Mouse (Mus musculus): ENCODE measurements around the gene Gm20388. TPM values are rescaled to one million over a fixed set of nuclear protein-coding genes. Genes with fewer than 3 reads are reported as not detected.

Gene Gm20388
- total RNA-seq, 1 experiment = 27.0 TPM

GRCm38 (mm10) chr8:123155177-123155576 lies 3244.5 kb downstream of the Gm20388 start:
- peaks cover 0 to 7% of the 10 kb centered on the region in 2 experiments; a peak in 1 of 4 replicates for H3K4me1 ChIP-seq (ENCODE audit: control insufficient read depth in 2 of 2, insufficient read depth in 2 of 2, low read length in 2 of 2, poor library complexity in 1 of 2)
- no peak for TF ChIP-seq HCFC1 (IDR thresholded peaks at IDR 0.05; ENCODE audit: borderline replicate concordance, insufficient read depth, low read length)
- no peak for TF ChIP-seq CHD2 (IDR thresholded peaks at IDR 0.05; ENCODE audit: low read depth, low read length)
- TF ChIP-seq ZNF384 (IDR thresholded peaks at IDR 0.05; ENCODE audit: low read depth, low read length) = no peak
- no peak for TF ChIP-seq ZC3H11A (IDR thresholded peaks at IDR 0.05; ENCODE audit: borderline replicate concordance, low read depth, low read length)
- TF ChIP-seq MAFK (IDR thresholded peaks at IDR 0.05; ENCODE audit: insufficient read depth, low read depth, low read length) = no peak
- no peak overlapping the region for H3K27ac ChIP-seq (ENCODE audit: insufficient read depth, low read depth, low read length, poor library complexity, severe bottlenecking)
- no peak overlapping the region for H3K9ac ChIP-seq (ENCODE audit: insufficient read depth, low read depth, low read length, poor library complexity, severe bottlenecking)
- no peaks in the 10 kb centered on the region for H3K36me3 ChIP-seq (ENCODE audit: control insufficient read depth, insufficient read depth, low read length, poor library complexity, severe bottlenecking)
- in situ Hi-C loops (cut with MboI; ENCODE audit: low sequenced_read_pairs in 2 of 2, unreplicated experiment in 2 of 2) = no loop called here
- no peaks in the 10 kb centered on the region for H3K9me3 ChIP-seq (ENCODE audit: control insufficient read depth, insufficient read depth, low read depth, low read length)
- no peak for DNase-seq (ENCODE audit: low read depth, low spot score)
- H3K4me3 ChIP-seq (ENCODE audit: insufficient read depth in 1 of 2, low read depth in 1 of 2, low read length in 2 of 2, poor library complexity in 1 of 2, severe bottlenecking in 1 of 2) = no peak overlapping the region

GRCm38 (mm10) chr8:123156070-123156773 lies 3245.6 kb downstream of the Gm20388 start:
- Histone ChIP-seq H3K4me1 (ENCODE audit: control insufficient read depth in 2 of 2, insufficient read depth in 2 of 2, low read length in 2 of 2, poor library complexity in 1 of 2) (peaks cover 0 to 7% of the 10 kb centered on the region in 2 experiments; a peak in 1 of 4 replicates), H3K4me3 (ENCODE audit: insufficient read depth in 1 of 2, low read depth in 1 of 2, low read length in 2 of 2, poor library complexity in 1 of 2, severe bottlenecking in 1 of 2) (no peak overlapping the region), H3K9me3 (ENCODE audit: control insufficient read depth, insufficient read depth, low read depth, low read length) (no peaks in the 10 kb centered on the region), H3K36me3 (ENCODE audit: control insufficient read depth, insufficient read depth, low read length, poor library complexity, severe bottlenecking) (no peaks in the 10 kb centered on the region), H3K9ac (ENCODE audit: insufficient read depth, low read depth, low read length, poor library complexity, severe bottlenecking) (no peak overlapping the region), H3K27ac (ENCODE audit: insufficient read depth, low read depth, low read length, poor library complexity, severe bottlenecking) (no peak overlapping the region)
- in situ Hi-C loops (cut with MboI; ENCODE audit: low sequenced_read_pairs in 2 of 2, unreplicated experiment in 2 of 2) = no loop called here
- TF ChIP-seq ZC3H11A (IDR thresholded peaks at IDR 0.05; ENCODE audit: borderline replicate concordance, low read depth, low read length) (no peak), ZNF384 (IDR thresholded peaks at IDR 0.05; ENCODE audit: low read depth, low read length) (no peak), CHD2 (IDR thresholded peaks at IDR 0.05; ENCODE audit: low read depth, low read length) (no peak), HCFC1 (IDR thresholded peaks at IDR 0.05; ENCODE audit: borderline replicate concordance, insufficient read depth, low read length) (no peak), MAFK (IDR thresholded peaks at IDR 0.05; ENCODE audit: insufficient read depth, low read depth, low read length) (no peak)
- no peak for DNase-seq (ENCODE audit: low read depth, low spot score)

GRCm38 (mm10) chr8:123157888-123158465 lies 3247.3 kb downstream of the Gm20388 start, which contains the start of gene Sult5a1:
Gene Sult5a1 (minus strand): TSS chr8:123158315.
- Histone ChIP-seq H3K4me3 (ENCODE audit: insufficient read depth in 1 of 2, low read depth in 1 of 2, low read length in 2 of 2, poor library complexity in 1 of 2, severe bottlenecking in 1 of 2) (no peak within 1 kb of the TSS; a peak in 1 of 4 replicates), H3K9ac (ENCODE audit: insufficient read depth, low read depth, low read length, poor library complexity, severe bottlenecking) (no peak within 1 kb of the TSS), H3K4me1 (ENCODE audit: control insufficient read depth in 2 of 2, insufficient read depth in 2 of 2, low read length in 2 of 2, poor library complexity in 1 of 2) (peaks cover 0 to 7% of the 10 kb centered on the region in 2 experiments; a peak in 1 of 4 replicates), H3K9me3 (ENCODE audit: control insufficient read depth, insufficient read depth, low read depth, low read length) (no peaks in the 10 kb centered on the region), H3K27ac (ENCODE audit: insufficient read depth, low read depth, low read length, poor library complexity, severe bottlenecking) (no peak within 1 kb of the TSS), H3K36me3 (ENCODE audit: control insufficient read depth, insufficient read depth, low read length, poor library complexity, severe bottlenecking) (no peaks in the 10 kb centered on the region)
- in situ Hi-C loops (cut with MboI; ENCODE audit: low sequenced_read_pairs in 2 of 2, unreplicated experiment in 2 of 2) = no loop called here
- TF ChIP-seq ZC3H11A (IDR thresholded peaks at IDR 0.05; ENCODE audit: borderline replicate concordance, low read depth, low read length) (no peak), CHD2 (IDR thresholded peaks at IDR 0.05; ENCODE audit: low read depth, low read length) (no peak), MAFK (IDR thresholded peaks at IDR 0.05; ENCODE audit: insufficient read depth, low read depth, low read length) (no peak), ZNF384 (IDR thresholded peaks at IDR 0.05; ENCODE audit: low read depth, low read length) (no peak), HCFC1 (IDR thresholded peaks at IDR 0.05; ENCODE audit: borderline replicate concordance, insufficient read depth, low read length) (no peak)
- DNase-seq (ENCODE audit: low read depth, low spot score) = no peak

GRCm38 (mm10) chr8:123181391-123181790 lies 3270.8 kb downstream of the Gm20388 start:
- no peak for TF ChIP-seq CHD2 (IDR thresholded peaks at IDR 0.05; ENCODE audit: low read depth, low read length)
- no peak for TF ChIP-seq ZNF384 (IDR thresholded peaks at IDR 0.05; ENCODE audit: low read depth, low read length)
- no peak for TF ChIP-seq HCFC1 (IDR thresholded peaks at IDR 0.05; ENCODE audit: borderline replicate concordance, insufficient read depth, low read length)
- TF ChIP-seq ZC3H11A (IDR thresholded peaks at IDR 0.05; ENCODE audit: borderline replicate concordance, low read depth, low read length) = no peak
- no peak for TF ChIP-seq MAFK (IDR thresholded peaks at IDR 0.05; ENCODE audit: insufficient read depth, low read depth, low read length)
- Histone ChIP-seq H3K36me3 (ENCODE audit: control insufficient read depth, insufficient read depth, low read length, poor library complexity, severe bottlenecking) (no peaks in the 10 kb centered on the region), H3K9me3 (ENCODE audit: control insufficient read depth, insufficient read depth, low read depth, low read length) (peaks cover 6% of the 10 kb centered on the region; the same call in 1 of the 2 replicates), H3K4me1 (ENCODE audit: control insufficient read depth in 2 of 2, insufficient read depth in 2 of 2, low read length in 2 of 2, poor library complexity in 1 of 2) (no peaks in the 10 kb centered on the region), H3K4me3 (ENCODE audit: insufficient read depth in 1 of 2, low read depth in 1 of 2, low read length in 2 of 2, poor library complexity in 1 of 2, severe bottlenecking in 1 of 2) (no peak overlapping the region), H3K27ac (ENCODE audit: insufficient read depth, low read depth, low read length, poor library complexity, severe bottlenecking) (no peak overlapping the region), H3K9ac (ENCODE audit: insufficient read depth, low read depth, low read length, poor library complexity, severe bottlenecking) (no peak overlapping the region)
- in situ Hi-C loops (cut with MboI; ENCODE audit: low sequenced_read_pairs in 2 of 2, unreplicated experiment in 2 of 2) = no loop called here
- DNase-seq (ENCODE audit: low read depth, low spot score) = no peak
